Mouse (Mus musculus): ENCODE results near the gene Masp2. TPM values are rescaled to one million over a fixed set of nuclear protein-coding genes. Genes with fewer than 3 reads are reported as not detected.

Masp2 gene
- polyA plus RNA-seq, 1 experiment from 2014 or later = 0.39 TPM

- no peak overlapping the region for H3K4me3 ChIP-seq (ENCODE audit: low read depth, low read length)
- no peak overlapping the region for H3K4me2 ChIP-seq
- peak; percentile 61 for DNase-seq
- H3K36me3 ChIP-seq (ENCODE audit: insufficient read depth) = no peaks in the 10 kb centered on the region
- no peak for TF ChIP-seq CTCF (IDR thresholded peaks at IDR 0.05; ENCODE audit: low read depth)
- 46% methylated on average over 11 of the region's 11 CpGs for WGBS
- H3K4me1 ChIP-seq (ENCODE audit: insufficient read depth) = no peaks in the 10 kb centered on the region
- no peak overlapping the region for H3K27ac ChIP-seq (ENCODE audit: low read depth)
- H3K9me3 ChIP-seq (ENCODE audit: low read depth, low read length) = no peaks in the 10 kb centered on the region
- peak; percentile 45; the same call in 1 of the 2 replicates for ATAC-seq (ENCODE audit: insufficient read depth)
- H3K9ac ChIP-seq = no peak overlapping the region
- no peaks in the 10 kb centered on the region for H3K27me3 ChIP-seq (ENCODE audit: insufficient read depth, low read length)
These were observed 44.3 kb downstream of the Masp2 start for GRCm38 (mm10) chr4:148646616-148647015.

- no peak overlapping the region for H3K4me2 ChIP-seq
- no peak overlapping the region for H3K9ac ChIP-seq
- no peak overlapping the region for H3K27ac ChIP-seq (ENCODE audit: low read depth)
- TF ChIP-seq CTCF (IDR thresholded peaks at IDR 0.05; ENCODE audit: low read depth) = peak; percentile 46
- no peak overlapping the region for H3K4me3 ChIP-seq (ENCODE audit: low read depth, low read length)
- WGBS = 69% methylated on average over 3 of the region's 3 CpGs
- ATAC-seq (ENCODE audit: insufficient read depth) = no peak
- no peaks in the 10 kb centered on the region for H3K27me3 ChIP-seq (ENCODE audit: insufficient read depth, low read length)
- H3K9me3 ChIP-seq (ENCODE audit: low read depth, low read length) = no peaks in the 10 kb centered on the region
- no peak for DNase-seq
- H3K36me3 ChIP-seq (ENCODE audit: insufficient read depth) = no peaks in the 10 kb centered on the region
- no peaks in the 10 kb centered on the region for H3K4me1 ChIP-seq (ENCODE audit: insufficient read depth)
These were observed 47.0 kb downstream of the Masp2 start for GRCm38 (mm10) chr4:148649309-148649708.

GRCm38 (mm10) chr4:148651045-148651444 is 48.7 kb downstream of the Masp2 start:
- no peaks in the 10 kb centered on the region for H3K4me1 ChIP-seq (ENCODE audit: insufficient read depth)
- DNase-seq = no peak
- no peaks in the 10 kb centered on the region for H3K36me3 ChIP-seq (ENCODE audit: insufficient read depth)
- no peak overlapping the region for H3K4me3 ChIP-seq (ENCODE audit: low read depth, low read length)
- H3K27me3 ChIP-seq (ENCODE audit: insufficient read depth, low read length) = no peaks in the 10 kb centered on the region
- no peak overlapping the region for H3K27ac ChIP-seq (ENCODE audit: low read depth)
- no peak for TF ChIP-seq CTCF (IDR thresholded peaks at IDR 0.05; ENCODE audit: low read depth)
- H3K4me2 ChIP-seq = no peak overlapping the region
- no peak for ATAC-seq (ENCODE audit: insufficient read depth)
- H3K9me3 ChIP-seq (ENCODE audit: low read depth, low read length) = no peaks in the 10 kb centered on the region
- 49% methylated on average over 9 of the region's 9 CpGs for WGBS
- H3K9ac ChIP-seq = no peak overlapping the region

GRCm38 (mm10) chr4:148654701-148655398 is 52.5 kb downstream of the Masp2 start:
- TF ChIP-seq CTCF (IDR thresholded peaks at IDR 0.05; ENCODE audit: low read depth) = peak; percentile 64
- Histone ChIP-seq H3K27ac (ENCODE audit: low read depth) (no peak overlapping the region), H3K9ac (no peak overlapping the region), H3K4me1 (ENCODE audit: insufficient read depth) (no peaks in the 10 kb centered on the region), H3K36me3 (ENCODE audit: insufficient read depth) (no peaks in the 10 kb centered on the region), H3K27me3 (ENCODE audit: insufficient read depth, low read length) (no peaks in the 10 kb centered on the region), H3K4me2 (no peak overlapping the region), H3K4me3 (ENCODE audit: low read depth, low read length) (no peak overlapping the region), H3K9me3 (ENCODE audit: low read depth, low read length) (no peaks in the 10 kb centered on the region)
- 83% methylated on average over 18 of the region's 18 CpGs for WGBS
- DNase-seq (peak; percentile 60), ATAC-seq (ENCODE audit: insufficient read depth) (no peak)

- TF ChIP-seq CTCF (IDR thresholded peaks at IDR 0.05; ENCODE audit: low read depth) = no peak
- Histone ChIP-seq H3K27me3 (ENCODE audit: insufficient read depth, low read length) (no peaks in the 10 kb centered on the region), H3K9me3 (ENCODE audit: low read depth, low read length) (no peaks in the 10 kb centered on the region), H3K27ac (ENCODE audit: low read depth) (no peak overlapping the region), H3K4me3 (ENCODE audit: low read depth, low read length) (no peak overlapping the region), H3K4me1 (ENCODE audit: insufficient read depth) (no peaks in the 10 kb centered on the region), H3K4me2 (no peak overlapping the region), H3K36me3 (ENCODE audit: insufficient read depth) (no peaks in the 10 kb centered on the region), H3K9ac (no peak overlapping the region)
- ATAC-seq (ENCODE audit: insufficient read depth) (no peak), DNase-seq (no peak)
- WGBS = 23% methylated on average over 15 of the region's 15 CpGs
These were observed 54.4 kb downstream of the Masp2 start for GRCm38 (mm10) chr4:148656691-148657258.

GRCm38 (mm10) chr4:148657776-148658175 is 55.4 kb downstream of the Masp2 start:
- H3K27ac ChIP-seq (ENCODE audit: low read depth) = no peak overlapping the region
- no peaks in the 10 kb centered on the region for H3K36me3 ChIP-seq (ENCODE audit: insufficient read depth)
- TF ChIP-seq CTCF (IDR thresholded peaks at IDR 0.05; ENCODE audit: low read depth) = no peak
- ATAC-seq (ENCODE audit: insufficient read depth) (no peak), DNase-seq (no peak)
- H3K9me3 ChIP-seq (ENCODE audit: low read depth, low read length) = no peaks in the 10 kb centered on the region
- H3K4me3 ChIP-seq (ENCODE audit: low read depth, low read length) = no peak overlapping the region
- 74% methylated on average over 13 of the region's 13 CpGs for WGBS
- H3K4me2 ChIP-seq = no peak overlapping the region
- H3K27me3 ChIP-seq (ENCODE audit: insufficient read depth, low read length) = no peaks in the 10 kb centered on the region
- H3K4me1 ChIP-seq (ENCODE audit: insufficient read depth) = no peaks in the 10 kb centered on the region
- no peak overlapping the region for H3K9ac ChIP-seq

GRCm38 (mm10) chr4:148660174-148660573 is 57.8 kb downstream of the Masp2 start:
- Histone ChIP-seq H3K27me3 (ENCODE audit: insufficient read depth, low read length) (no peaks in the 10 kb centered on the region; the same call in 1 of the 2 replicates), H3K9me3 (ENCODE audit: low read depth, low read length) (no peaks in the 10 kb centered on the region), H3K27ac (ENCODE audit: low read depth) (no peak overlapping the region), H3K4me3 (ENCODE audit: low read depth, low read length) (no peak overlapping the region), H3K4me1 (ENCODE audit: insufficient read depth) (no peaks in the 10 kb centered on the region), H3K9ac (no peak overlapping the region), H3K36me3 (ENCODE audit: insufficient read depth) (no peaks in the 10 kb centered on the region), H3K4me2 (no peak overlapping the region)
- ATAC-seq (ENCODE audit: insufficient read depth) = no peak
- WGBS = 26% methylated on average over 3 of the region's 3 CpGs
- DNase-seq = no peak
- no peak for TF ChIP-seq CTCF (IDR thresholded peaks at IDR 0.05; ENCODE audit: low read depth)
